In the genomic region with DNA sequence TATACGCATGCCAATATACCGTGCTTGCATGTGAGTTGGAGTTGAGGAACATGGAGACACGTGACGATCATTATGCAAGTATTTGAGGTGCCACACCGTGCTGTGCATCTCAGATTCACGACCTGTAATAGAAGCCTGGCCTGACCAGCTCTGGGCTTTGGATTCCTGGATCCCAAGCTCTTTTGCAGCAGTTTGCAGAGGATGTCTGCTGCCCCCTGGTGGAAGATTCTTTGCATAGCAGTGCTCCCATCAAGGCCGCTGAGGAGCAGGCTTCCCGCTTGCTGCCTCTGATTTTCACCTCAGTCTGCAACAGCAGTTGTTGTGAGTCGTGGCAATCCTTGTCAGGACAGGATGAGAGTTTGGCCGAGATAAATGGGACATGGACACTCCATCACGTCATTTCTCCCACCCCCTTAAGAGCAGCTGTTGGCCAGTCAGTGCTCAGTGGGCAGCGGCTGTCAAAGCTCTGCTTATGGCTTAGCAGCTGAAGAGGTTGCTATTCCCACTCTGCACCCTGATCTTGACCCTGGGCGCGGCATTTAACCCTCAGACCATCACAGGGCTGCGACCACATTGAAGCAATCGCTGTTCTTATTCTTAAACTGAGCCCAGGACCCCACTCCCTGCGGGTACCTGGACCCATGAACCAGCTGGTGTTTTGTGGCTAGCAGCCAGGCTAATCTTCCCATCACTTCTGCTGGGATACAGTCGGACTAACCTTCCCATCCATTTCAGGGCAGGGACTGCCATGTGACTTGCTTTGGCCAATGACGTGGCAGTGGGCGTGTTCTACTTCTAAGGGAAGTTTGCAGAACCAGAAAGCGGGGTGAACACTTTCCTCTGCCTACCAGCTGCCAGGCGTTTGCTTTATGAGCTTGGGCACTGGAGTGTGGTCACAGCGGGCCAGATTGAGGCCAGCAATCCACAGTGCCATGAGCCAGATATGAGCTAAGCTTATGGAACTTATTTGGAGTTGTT, we compare ENCODE assay signal across 1 mouse cellular context.
TF ChIP-seq lines count a peak whose summit lies in the region.

No protein-coding gene starts in this region.

TF ChIP-seq in CH12.LX, 34 proteins besides CTCF, POLR2A, EP300 and RAD21:
- TF ChIP-seq NELFE (IDR thresholded peaks at IDR 0.05; ENCODE audit: low read depth, low read length) (peak; percentile 31; the same call in 1 of the 2 replicates), MAX (IDR thresholded peaks at IDR 0.05; ENCODE audit: low read length) (peak; percentile 85), BHLHE40 (IDR thresholded peaks at IDR 0.05; ENCODE audit: low read depth, low read length) (0 out of 2 replicates have a peak, but pooled peaks have one; percentile 36), ZC3H11A (IDR thresholded peaks at IDR 0.05; ENCODE audit: low read depth, low read length) (no peak), USF1 (IDR thresholded peaks at IDR 0.05; ENCODE audit: low read depth, low read length) (peak; percentile 86), USF2 (conservative IDR thresholded peaks at IDR 0.05; ENCODE audit: low read depth, low read length) (peak; percentile 90), SMC3 (IDR thresholded peaks at IDR 0.05; ENCODE audit: low read depth, low read length) (peak; percentile 69), NRF1 (IDR thresholded peaks at IDR 0.05; ENCODE audit: low read depth, low read length) (no peak), JUN (IDR thresholded peaks at IDR 0.05; ENCODE audit: insufficient read depth, low read depth, low read length) (no peak)
